Mouse (Mus musculus) frontal cortex, postnatal 10 days (tissue): ENCODE measurements around the gene Ntrk2.

Source experiments
- DNase-seq, 2 experiments: peaks; one replicate each; pipeline ENCODE4 v3.0.0; 2022; ENCODE audit warnings: low spot score in 2 of 2, mixed read lengths in 1 of 2

Ntrk2 gene

DNA sequence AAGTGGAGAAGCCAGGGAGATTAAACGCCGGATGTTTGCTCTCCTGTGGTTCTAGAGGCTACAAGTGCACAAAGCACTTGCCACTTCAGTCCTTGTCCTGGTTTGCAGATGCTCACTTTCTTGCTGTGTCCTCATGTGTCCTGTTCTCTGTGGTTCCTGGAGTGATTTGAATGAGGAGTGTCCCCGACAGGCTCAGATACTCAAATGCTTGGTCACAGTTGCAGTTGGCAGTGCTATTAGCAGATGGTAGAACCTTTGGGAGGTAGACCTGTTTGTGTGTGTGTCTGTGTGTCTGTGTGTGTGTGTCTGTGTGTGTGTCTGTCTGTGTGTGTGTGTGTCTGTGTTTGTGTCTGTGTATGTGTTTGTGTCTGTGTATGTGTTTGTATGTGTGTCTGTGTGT, 160.1 kb downstream of the Ntrk2 start:
- no peak for DNase-seq

DNA sequence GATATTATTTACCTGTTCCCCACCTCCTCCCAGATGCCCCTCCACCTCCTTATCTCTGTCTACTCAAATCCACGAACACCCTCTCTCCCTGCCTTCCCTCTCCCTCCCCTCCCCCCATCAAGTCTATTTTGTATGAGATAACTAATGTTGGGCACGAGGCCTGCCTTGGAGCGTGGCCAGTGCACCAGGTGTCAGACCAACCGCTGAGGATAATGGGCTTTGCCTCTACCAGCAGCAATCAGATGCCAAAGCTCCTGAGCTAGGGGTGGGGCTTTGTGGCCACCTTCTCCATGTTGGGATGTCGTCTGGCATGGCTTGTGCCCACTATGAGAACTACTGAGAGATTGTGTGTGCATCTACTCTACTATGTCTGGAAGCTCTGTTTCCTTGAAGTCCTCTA, 161.8 kb downstream of the Ntrk2 start:
- DNase-seq: no peak

DNA sequence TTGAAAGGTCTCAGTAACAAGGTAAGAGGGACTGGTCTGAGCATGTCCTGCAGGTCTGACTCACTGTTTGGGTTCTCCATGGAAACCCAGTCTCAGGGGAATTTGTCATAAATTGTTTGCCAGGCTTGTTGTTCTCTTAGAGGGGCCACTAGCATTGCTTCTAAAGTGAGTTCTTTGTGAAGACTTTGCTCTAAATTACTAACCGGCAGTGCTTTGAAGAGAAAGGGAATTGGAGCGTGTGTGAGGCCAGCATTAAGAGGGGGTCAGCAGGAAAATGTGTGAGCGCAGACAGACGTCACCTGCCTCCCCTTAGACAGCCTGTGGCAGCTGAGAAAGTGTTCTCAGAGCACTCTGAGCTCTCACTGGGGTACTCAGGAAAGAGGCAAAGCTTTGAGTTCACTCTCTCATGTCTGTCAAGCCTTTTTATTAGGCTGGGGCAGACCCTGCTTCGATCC, 165.1 kb downstream of the Ntrk2 start:
- no peak for DNase-seq

DNA sequence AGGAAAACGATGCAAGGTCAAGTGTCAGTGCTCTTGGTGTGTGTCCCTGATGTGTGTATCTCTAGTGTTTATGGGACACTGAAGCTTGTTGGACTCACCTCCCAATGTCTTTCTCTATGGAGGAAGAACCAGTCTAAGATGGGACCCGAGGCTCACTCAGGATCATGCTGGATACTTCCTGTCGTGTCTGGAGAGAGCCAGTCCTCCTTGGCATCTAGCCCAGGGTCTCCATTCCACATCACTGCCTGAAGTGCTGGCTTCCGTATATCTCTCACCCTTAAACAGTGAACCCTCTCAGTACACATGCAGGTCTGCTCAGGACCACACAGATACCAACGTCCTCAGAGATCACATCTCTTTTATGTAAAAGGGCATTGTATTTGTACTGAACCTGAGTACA, 166.1 kb downstream of the Ntrk2 start:
- DNase-seq: no peak

DNA sequence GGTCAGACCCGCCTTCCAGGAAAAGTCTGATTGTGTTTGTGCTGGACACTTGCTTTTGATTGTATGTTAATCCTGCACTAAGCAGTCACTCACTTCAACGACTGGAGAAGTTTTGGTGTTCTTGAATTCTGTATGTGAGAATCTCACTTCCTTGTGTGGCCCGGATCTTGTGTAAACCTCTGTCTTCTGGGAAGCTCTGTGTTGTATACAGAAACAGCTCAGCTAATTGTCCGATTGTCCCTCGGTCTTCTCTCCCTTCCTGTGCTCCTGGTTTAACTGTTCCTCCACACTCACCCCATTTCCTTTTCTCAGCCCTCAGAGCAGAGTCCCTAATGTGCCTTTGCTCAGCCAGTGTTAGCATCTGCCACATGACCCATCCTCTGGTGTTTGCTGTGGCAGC, 190.1 kb downstream of the Ntrk2 start:
- DNase-seq: no peak

DNA sequence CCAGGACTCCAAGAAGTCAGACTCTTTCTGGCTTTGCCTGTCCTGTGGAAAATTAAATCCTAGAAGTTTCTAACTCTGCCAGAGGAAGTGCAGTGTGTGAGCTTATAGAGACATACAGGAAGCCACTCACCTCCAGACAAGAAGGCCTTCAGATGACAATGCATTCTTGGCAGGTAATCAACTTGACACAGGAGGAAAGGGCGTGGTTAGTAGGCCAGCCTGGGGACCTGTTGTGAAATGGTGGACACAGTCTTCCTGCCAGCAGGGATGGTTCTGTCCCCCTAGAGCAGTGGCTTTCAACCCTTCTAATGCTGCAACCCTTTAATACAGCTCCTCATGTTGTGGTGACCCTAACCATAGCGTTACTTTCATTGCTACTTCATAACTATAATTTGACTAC, 191.4 kb downstream of the Ntrk2 start:
- DNase-seq: no peak

DNA sequence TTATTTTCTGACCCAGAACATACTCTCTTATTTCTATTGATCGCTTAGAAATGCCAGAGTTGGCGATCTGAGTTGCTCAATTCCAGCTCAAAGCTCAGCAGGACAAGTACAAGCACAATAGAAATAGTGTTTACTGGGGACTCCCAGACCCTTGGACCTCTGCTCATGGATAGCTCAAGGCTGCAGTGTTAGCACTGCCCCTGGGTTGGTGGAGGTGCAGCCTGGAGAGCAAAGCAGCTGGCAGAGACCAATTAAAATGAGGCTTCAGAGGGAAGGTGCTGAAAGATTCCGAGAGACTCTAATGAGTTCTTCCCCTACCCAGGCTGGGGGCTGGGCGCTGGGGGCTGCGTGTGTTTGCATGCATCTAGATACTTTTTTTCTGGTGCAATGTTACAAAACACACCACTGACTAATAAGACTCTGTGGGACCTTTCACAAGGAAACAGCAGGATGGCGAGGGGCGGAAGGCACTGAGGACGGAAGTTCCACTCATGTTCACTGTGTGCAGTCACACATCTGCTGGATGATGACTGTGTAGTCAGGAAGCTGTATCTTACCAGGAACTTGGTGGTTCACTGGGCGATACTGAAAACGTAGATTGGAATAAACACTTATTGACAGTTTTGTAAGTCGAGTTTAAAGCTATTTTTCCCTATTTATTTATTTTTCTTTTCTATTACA, 193.1 kb downstream of the Ntrk2 start:
- DNase-seq: no peak

DNA sequence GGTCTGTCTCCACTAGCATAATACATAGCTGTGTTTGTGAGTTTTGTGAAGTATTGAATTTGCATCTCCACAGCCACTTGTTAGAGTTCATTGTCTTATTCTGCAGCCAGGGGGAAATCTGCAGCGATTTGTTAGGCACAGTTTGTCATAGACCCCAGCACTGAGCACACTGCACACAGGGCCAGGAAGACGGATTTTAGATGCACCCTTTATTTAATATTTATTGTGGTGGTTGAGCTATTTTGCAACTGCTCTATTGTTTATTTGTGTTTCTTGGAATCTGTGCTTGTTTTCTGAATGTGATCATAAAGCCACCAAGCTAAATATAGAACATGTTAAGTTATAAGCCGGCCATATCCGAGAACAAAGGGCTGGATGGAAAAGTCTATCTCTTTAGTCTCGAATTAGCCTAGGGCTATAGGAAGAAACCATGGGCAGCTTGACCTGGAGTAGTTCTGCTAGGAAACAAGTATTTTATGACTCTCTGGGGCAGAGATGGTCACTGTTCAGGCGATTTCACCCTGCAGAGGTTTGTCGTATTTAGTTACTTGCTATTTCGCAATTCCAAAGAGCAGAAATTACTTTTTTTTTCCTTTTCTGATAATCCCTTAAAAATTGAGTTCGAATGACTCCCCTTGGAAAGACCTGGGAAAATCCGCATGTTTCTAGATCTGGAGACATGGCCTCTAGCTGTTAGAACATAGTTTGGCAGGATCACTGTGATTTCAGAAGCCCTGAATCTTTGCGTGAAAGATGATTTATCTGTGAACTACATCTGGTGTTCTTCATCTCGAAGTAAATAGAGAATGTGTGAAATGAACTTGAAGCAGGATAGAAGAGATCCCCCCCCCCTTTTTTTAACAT, 196.8 kb downstream of the Ntrk2 start:
- DNase-seq: no peak

DNA sequence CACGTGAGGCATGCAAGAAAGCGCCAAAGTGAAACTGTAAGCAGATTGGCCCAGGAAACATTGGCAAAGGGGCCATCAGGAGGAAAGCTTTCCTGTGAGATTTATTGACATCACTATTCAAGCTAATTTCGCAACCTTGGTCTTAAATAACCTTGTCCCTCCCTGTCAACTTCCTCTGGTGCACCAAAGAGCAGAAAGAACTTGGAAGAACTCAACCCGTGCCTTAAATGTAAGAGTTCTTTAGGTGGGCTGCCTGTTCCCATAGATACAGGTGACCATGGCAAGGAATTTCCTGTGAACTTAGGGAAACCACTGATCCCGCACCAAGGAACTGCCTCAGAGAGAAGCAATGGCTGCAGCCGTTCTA, 197.4 kb downstream of the Ntrk2 start:
- no peak for DNase-seq

DNA sequence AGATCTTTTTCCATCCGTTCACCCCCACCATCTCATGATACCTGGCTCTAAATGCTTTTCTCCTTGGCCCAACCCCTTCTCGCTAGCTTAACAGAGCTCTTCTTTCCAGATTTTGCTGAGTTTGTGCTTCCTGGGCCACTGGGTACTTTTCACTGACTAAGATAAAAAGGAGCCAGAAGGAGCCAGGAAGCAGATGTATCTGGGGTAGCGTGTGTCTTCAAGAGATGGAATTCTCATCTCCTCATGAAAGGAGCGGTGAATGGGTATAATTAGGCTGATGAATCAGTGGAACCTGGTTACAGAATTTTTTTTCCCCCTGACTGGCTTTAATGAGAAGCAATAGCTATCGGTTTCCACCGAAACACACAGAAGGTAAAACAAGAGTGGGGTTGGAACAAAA, 198.2 kb downstream of the Ntrk2 start:
- DNase-seq: no peak

DNA sequence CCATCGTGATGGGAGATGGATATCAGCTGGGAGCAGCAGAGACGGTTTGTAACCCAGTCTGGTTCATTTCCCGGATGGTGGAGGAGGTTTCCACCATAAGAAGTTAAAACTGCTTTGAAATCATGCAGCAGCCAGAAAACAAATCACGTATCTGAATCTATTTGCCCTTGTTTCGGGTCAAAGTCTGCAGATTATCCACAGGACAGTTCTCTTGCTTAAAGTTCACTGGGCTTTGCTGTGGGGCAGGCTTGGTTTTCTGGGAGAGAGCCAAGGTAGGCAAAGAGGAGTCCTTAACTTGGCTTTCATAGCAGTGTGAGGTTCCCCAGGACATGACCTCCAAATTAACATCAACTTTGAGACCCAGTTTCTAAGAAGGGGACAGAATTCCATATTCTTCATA, 203.5 kb downstream of the Ntrk2 start:
- no peak for DNase-seq

DNA sequence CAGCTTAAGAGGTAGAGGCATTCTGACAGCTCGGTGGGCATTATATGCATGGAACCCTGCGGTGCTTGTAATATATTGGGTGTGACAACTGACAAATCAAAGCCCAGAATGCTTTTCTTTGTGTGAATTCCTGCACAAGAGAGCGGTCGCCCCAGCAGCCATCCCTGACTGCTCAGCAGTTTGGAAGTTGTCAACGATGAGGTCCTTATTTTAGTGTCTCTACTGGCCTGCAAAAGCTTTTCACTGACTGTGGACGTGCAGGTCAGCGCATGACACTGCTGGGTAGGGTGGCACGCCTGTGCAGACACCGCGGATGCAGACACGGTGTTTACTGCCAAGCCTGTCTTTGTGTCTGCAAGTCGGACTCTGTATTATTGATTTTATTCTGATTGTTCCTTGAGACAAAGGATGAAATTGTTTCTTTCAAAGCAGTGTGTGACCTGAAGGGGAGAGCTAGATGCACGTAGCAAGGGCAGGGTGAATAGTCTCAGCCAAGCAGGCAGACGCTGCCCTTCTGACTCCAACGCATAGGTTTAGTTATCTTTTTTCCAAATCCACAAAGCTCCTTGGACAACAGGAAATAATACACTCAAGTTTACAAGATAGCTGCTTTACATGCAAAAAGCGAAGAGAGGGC, 204.6 kb downstream of the Ntrk2 start:
- no peak for DNase-seq

DNA sequence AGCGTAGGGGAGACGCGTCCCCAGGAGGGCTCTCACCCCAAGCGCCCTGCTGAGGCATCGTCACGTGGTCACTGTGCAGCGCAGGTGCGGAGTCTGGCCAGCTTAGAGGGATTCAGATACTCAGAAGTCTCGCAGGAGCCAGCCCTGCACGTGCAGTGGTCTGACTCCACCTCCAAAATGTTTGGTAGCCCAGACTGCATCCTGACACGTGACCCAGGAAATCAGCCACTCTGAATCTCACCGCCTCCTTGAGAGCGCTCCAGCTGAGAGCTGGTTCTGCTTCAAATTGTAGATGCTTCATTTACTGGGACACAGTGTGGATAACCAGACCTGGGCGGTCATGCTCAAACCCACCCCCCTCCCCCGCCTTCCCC, 205.1 kb downstream of the Ntrk2 start:
- peak; percentile 70 to 84 for DNase-seq

DNA sequence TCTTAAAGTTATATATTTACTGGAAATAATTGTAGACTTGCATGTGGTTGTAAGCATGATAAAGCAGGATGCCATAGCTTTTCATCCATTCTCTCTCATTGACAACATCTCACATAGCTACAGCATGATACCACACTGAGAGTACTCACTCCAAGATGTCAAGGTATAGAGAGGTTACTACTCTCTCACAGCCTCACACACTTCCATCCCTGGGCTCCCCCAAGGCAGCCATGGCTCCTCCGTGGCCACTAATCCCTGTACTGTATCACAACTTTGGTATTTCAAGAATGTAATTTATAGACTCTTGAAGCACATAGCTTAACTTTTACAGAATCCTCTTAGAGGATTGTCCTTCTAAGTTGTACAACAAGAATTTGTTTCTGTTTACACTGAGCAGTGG, 209.0 kb downstream of the Ntrk2 start:
- no peak for DNase-seq

DNA sequence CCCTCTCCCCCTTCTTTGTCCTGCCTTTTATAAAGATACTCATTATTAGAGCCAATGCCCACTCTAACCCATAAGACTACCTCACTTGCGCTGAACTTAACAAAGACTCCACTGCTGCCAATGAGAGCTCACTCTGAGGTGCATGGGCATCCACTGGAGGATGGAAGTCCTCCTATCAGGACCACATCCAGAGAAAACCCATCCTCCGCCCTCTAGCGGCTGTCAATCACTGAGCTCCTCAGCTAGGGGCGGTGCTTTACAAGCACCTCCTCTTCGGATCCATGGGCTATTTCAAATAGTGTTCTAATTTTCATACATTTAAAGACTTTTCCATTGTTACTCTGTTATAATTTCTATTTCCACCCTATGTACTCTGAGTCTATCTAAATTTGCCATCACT, 210.8 kb downstream of the Ntrk2 start:
- no peak for DNase-seq

DNA sequence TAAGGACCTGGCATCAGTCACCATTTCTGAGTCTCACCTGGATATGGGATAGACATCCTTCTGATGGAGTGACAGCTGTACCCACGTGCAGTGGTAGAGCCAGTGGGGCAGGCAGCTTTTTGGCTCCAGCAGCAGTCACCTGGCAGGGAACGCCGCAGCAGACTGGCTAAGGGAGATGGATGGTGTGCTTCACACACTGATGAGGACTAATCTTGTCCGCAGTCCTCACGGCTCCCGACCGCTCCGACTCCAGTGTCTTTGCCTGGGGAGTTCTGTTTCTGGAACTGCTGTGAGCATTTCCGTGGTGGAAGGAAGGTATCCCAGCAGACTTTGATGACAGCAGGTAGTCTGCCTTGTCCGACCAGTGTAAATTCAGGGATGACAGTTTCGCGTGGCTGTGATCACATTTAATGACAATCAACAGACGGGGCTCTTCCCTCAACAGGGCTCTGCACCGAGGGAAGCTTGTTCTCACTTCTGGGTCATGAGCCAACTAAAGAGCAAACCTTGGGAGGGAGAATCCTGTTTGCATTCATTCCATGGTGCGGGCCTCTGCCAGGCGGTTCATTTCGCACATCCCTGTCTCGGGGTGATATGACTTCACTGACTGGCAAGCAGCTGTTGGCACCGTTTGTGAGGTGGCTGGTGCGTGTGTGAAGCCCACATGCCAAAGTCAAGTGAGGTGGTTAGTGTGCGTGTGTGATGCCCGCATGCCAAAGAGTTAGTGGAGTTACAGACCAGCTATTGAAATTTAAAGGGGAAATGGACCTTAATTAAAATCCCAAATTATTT, 216.1 kb downstream of the Ntrk2 start:
- no peak for DNase-seq

DNA sequence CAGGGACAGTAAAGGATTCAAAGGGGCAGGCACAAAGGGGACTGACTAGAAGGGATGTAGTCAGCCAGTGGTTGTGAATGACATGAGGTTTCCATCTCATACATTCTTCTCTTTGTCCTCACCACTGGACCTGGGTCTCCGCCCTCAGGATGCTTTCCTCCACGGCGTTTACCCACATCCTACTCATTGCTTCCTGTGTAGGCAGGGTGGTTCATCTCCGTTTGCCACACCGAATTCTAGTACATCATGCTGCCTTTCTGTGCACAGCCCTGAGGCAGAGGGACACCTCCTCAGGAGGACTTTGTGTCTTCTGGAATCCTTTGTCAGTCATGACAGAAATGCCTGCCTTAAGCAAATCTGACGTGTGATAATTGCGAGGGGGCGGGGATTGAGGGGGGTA, 219.3 kb downstream of the Ntrk2 start:
- no peak for DNase-seq

DNA sequence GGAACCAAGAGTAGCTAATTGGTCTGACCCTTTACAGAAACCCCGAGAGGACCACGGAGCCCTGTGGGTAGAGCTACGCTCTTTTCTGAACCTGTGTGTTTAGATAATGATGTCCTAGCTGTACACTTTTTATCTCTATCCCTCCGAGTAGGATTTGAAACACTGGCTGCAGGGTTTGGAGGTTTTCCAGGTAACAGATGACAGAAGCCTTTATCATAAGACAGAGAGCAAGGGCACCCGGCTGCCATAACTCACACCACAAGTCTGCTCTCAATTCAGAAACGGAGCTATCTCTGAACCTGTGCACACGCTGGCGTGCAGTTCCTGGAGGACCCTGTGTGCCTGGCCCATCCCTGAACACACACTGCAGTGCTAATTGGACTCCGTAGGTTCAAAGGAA, 221.1 kb downstream of the Ntrk2 start:
- no peak for DNase-seq

DNA sequence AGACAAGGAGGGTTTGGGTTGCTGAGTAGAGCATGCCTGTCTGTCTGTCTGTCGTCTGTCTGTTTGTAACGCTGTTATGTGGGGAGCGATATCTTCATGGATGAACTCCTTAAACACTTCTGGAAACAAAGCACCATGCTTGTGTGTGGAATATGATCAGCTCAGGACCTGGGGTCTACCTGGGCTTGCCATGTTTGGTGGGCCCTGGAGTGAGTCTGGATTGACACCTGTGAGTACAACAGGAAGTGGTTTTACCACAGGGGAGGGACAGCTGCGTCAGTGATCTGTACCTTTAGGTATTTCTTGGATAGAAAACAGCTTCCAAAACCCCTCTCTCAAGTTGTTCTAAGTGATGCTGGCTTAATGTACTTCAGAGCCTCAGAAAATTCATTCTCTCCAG, 222.2 kb downstream of the Ntrk2 start:
- DNase-seq: no peak

DNA sequence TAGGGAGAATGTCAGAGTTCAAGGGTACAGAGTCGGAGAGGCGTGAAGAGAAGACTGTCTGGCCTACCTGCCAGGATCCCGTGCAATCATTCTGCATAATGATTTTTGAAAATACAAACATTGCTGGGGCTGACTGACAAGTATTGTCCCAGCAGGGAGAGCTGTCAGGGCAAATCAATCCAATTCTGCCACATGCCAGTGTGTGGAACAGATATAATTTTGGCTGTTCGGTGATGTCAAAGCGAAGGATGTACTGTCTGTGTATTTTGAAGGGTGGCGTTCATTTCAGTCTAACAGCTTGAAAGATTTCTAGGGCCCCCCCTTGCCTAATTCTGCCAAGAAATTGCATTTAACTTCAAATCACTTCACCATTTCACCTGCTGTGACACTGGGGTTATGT, 224.2 kb downstream of the Ntrk2 start:
- no peak for DNase-seq

DNA sequence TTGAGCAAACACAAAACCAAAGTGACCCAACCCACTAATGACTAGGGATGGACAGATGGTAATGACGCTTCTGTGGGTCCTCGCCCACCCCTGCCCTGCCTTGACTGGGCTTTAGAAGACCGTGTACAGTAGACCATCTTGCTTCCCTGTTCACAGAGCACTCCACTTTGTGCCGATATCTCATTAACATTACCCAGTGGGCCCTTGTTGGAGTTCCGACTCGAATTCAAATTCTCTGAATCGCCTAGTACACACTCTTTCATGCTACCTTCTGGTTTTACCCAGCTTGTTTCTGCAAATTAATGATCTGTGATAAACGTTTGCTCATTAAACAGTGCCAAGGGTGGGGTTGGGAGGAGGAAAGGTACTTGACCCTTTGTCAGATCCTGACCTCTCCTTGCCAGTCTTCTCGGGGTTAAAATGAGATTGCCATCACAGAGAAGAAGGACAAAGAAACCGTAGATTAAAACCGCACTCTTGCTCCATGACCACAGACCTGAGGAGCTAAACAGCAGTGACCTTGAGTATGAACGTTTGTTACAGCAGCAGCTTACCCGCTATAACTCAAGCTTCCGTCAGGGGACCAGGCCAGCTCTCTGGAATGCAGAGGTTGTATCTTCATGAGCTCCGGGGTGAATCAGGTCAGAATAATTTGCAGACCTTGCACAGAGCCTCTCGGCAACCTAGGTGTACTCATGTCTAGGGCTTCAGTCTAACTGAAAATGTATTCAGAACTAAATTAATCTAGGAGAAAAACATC, 234.0 kb downstream of the Ntrk2 start:
- no peak for DNase-seq
